Mouse (Mus musculus) midbrain, embryonic 11.5 days (tissue): ENCODE results near the gene Rad54l2. TPM values are rescaled to one million over a fixed set of nuclear protein-coding genes. Genes with fewer than 3 reads are reported as not detected.
A peak's percentile ranks its signal among the peaks of the same experiment; 100 is the strongest.

ENCODE experiments used
- ATAC-seq: fragments of 200-750 bp; cut with Nextera tagmentation; 2 replicates; pipeline ENCODE4 v1.8.0; 2017; ENCODE audit warnings: moderate TSS enrichment, moderate library complexity; ENCODE audit not compliant: low FRiP score
- DNase-seq: peaks from one replicate; pipeline ENCODE4 v3.0.0; 2015; ENCODE audit warnings: low spot score; ENCODE audit errors: missing footprints
- H3K27ac ChIP-seq: fragments of 300-500 bp; sonication (generic); 2 replicates; pipeline ENCODE4 v1.5.1; 2014; ENCODE audit warnings: low read depth, low read length
- H3K27me3 ChIP-seq: fragments of 300-500 bp; sonication (generic); 2 replicates; pipeline ENCODE4 v1.6.1; 2014; ENCODE audit warnings: mild to moderate bottlenecking, low read length, moderate library complexity, mixed read lengths; ENCODE audit not compliant: control insufficient read depth, insufficient read depth
- H3K36me3 ChIP-seq: fragments of 300-500 bp; sonication (generic); 2 replicates; pipeline ENCODE4 v1.6.1; 2014; ENCODE audit warnings: mild to moderate bottlenecking, low read length, moderate library complexity, mixed read lengths; ENCODE audit not compliant: control insufficient read depth, insufficient read depth
- H3K4me1 ChIP-seq: fragments of 300-500 bp; sonication (generic); 2 replicates; pipeline ENCODE4 v1.6.1; 2014; ENCODE audit warnings: low read length; ENCODE audit not compliant: control insufficient read depth, insufficient read depth
- H3K4me2 ChIP-seq: fragments of 300-500 bp; sonication (generic); 2 replicates; pipeline ENCODE4 v1.6.1; 2014; ENCODE audit warnings: mild to moderate bottlenecking, moderate library complexity
- H3K4me3 ChIP-seq: fragments of 300-500 bp; sonication (generic); 2 replicates; pipeline ENCODE4 v1.5.1; 2014; ENCODE audit warnings: low read depth, low read length
- H3K9ac ChIP-seq: fragments of 300-500 bp; sonication (generic); 2 replicates; pipeline ENCODE4 v1.6.1; 2014; ENCODE audit warnings: low read length
- H3K9me3 ChIP-seq: fragments of 300-500 bp; sonication (generic); 2 replicates; pipeline ENCODE4 v1.6.1; 2016; ENCODE audit warnings: low read length; ENCODE audit not compliant: control insufficient read depth
- WGBS: fragments of 180-500 bp; shearing (Covaris S2); extraction: QIAGEN DNeasy Blood & Tissue Kit; methylation state at CpG from one replicate; pipeline ENCODE4 v1.1.7; 2014; 5-methylcytosine and 5-hydroxymethylcytosine counted together
- polyA plus RNA-seq: library from polyadenylated mRNA; unstranded; fragments of >200 nt; fragmentation: Nextera tagmentation; extraction: Ambion mirVana; gene quantifications from 2 replicates; pipeline ENCODE4 v1.2.1, GENCODE M21; 2014

Rad54l2 gene
- polyA plus RNA-seq, 1 experiment from 2014 or later: 6.1 TPM

GRCm38 (mm10) chr9:106688834-106689233 is 100.2 kb downstream of the Rad54l2 start:
- no peak overlapping the region for H3K4me2 ChIP-seq
- no peak overlapping the region for H3K4me3 ChIP-seq

GRCm38 (mm10) chr9:106686983-106687650 is 101.9 kb downstream of the Rad54l2 start:
- Histone ChIP-seq H3K4me1 (peaks cover 9% of the 10 kb centered on the region; the same call in 1 of the 2 replicates), H3K27me3 (no peaks in the 10 kb centered on the region), H3K9ac (no peak overlapping the region), H3K36me3 (no peaks in the 10 kb centered on the region; the same call in 1 of the 2 replicates), H3K4me2 (no peak overlapping the region), H3K9me3 (no peaks in the 10 kb centered on the region), H3K4me3 (no peak overlapping the region), H3K27ac (no peak overlapping the region)
- DNase-seq (peak; percentile 96), ATAC-seq (peak; percentile 54)
- 39% methylated on average over 8 of the region's 8 CpGs for WGBS

More at GRCm38 (mm10) chr9:106688834-106689233, 100.2 kb downstream of the Rad54l2 start:
- 87% methylated on average over 8 of the region's 8 CpGs for WGBS
- Histone ChIP-seq H3K36me3 (peaks cover 11% of the 10 kb centered on the region), H3K9ac (no peak overlapping the region), H3K4me1 (peaks cover 9% of the 10 kb centered on the region; the same call in 1 of the 2 replicates), H3K9me3 (no peaks in the 10 kb centered on the region), H3K27me3 (no peaks in the 10 kb centered on the region), H3K27ac (no peak overlapping the region)
- DNase-seq: no peak
- ATAC-seq: no peak

DNA sequence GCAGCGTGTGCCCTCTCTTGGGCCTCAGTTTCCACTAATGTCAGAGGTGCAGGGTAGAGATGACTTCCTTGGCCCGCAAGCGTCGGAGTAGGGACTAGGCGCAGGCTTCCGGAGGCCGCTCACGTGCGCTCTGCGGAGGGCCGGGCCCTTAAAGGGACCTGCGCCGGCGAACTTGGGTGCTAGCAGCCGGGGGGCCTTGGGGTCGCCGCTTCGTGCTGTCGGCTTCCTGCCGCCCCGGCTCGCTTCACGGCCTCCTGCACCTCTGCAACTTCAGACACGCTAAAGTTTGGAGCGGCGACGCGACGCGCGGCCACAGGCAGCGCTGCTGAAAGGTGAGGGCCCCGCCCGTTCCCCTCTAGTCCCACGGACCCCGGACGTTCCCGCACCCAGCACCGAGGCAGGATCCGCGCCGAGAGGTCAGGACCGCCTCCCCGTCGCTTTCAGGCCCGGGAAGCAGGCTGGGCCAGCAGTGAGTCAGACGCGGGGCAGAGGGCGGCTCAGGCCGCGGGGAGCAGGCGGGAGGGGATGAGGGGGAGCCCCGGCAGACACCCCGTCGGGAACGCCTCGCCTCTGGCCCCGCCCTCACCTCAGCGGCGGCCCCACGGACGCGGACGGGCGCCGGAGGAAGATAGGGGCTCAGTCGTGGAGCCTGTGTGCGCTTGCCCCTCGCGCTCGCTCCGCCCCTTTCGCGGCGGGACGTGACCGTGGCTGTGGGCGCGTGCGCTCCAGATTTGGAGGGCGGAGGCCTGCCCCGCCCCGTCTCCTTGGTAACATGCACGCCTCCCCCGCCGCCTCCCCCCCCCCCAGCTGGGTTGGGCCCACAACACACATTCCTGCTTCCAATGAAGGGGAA is 103.5 kb downstream of the Rad54l2 start, which contains the start of gene Tex264:
Gene Tex264, minus strand, starts transcription at position 679 of the 853 bp plus-strand sequence.
- peak; percentile 95 for DNase-seq
- Histone ChIP-seq H3K27ac (no peak within 1 kb of the TSS; the same call in 1 of the 2 replicates), H3K9ac (peak within 1 kb of the TSS; percentile 77), H3K27me3 (no peaks in the 10 kb centered on the region), H3K4me1 (peaks cover 9% of the 10 kb centered on the region; the same call in 1 of the 2 replicates), H3K9me3 (no peaks in the 10 kb centered on the region), H3K4me3 (peak within 1 kb of the TSS; percentile 73), H3K4me2 (peak within 1 kb of the TSS; percentile 98), H3K36me3 (no peaks in the 10 kb centered on the region)
- WGBS: under 1% methylated on average over 75 of the region's 86 CpGs
- ATAC-seq: peak; percentile 86

DNA sequence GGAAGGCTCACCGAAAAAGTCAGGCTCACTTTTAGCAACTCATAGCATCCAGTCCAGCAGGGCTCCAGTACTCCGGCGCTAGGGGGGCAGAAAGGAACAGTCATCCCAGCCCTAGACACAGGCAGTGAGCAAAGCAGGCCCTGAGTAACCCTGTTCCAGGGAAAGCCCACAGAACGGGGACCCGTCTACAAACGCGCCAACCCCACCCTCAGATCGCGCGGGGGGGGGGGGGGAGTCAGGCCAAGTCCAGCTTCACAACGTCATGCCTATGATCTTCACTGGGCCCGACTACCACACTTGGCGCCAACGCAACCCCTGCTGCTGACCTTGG is 104.1 kb downstream of the Rad54l2 start:
- 0 out of 2 replicates have a peak, but pooled peaks have one; percentile 5 for ATAC-seq
- Histone ChIP-seq H3K9me3 (no peaks in the 10 kb centered on the region), H3K36me3 (no peaks in the 10 kb centered on the region), H3K4me2 (peak overlapping the region; percentile 98), H3K27me3 (no peaks in the 10 kb centered on the region), H3K4me3 (peak overlapping the region; percentile 73), H3K4me1 (peaks cover 9% of the 10 kb centered on the region; the same call in 1 of the 2 replicates), H3K27ac (no peak overlapping the region), H3K9ac (peak overlapping the region; percentile 77)
- 7% methylated on average over 9 of the region's 14 CpGs for WGBS
- peak; percentile 84 for DNase-seq

- no peaks in the 10 kb centered on the region for H3K36me3 ChIP-seq
- H3K9ac ChIP-seq: peak overlapping the region; percentile 77; the same call in 1 of the 2 replicates
- no peak overlapping the region for H3K27ac ChIP-seq
- no peaks in the 10 kb centered on the region for H3K9me3 ChIP-seq
- peaks cover 9% of the 10 kb centered on the region; the same call in 1 of the 2 replicates for H3K4me1 ChIP-seq
- ATAC-seq (no peak), DNase-seq (no peak)
- no peaks in the 10 kb centered on the region for H3K27me3 ChIP-seq
- H3K4me2 ChIP-seq: peak overlapping the region; percentile 98
- H3K4me3 ChIP-seq: peak overlapping the region; percentile 73
- WGBS: 76% methylated on average over 6 of the region's 6 CpGs
These were observed 104.7 kb downstream of the Rad54l2 start for GRCm38 (mm10) chr9:106684093-106684872.

DNA sequence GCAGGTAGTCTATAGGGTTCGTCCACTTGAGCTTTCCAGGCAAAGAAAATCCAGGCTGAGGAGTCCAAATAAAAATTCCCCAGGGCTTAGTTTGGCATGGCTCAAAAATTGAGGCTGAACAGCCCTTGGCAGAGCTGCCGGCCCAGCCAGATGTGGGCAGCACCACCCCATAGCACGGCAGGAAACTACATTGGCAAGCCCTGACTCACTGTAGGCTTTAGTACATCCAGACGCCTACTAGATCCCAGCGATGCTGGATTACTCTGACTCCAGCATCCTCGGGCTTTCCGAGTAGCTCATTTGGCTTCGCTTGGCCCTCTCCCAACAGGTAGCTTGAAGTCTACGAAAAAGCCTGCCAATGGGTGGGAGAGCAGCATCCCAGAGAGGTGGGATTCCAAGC is 108.0 kb downstream of the Rad54l2 start:
- DNase-seq: no peak

DNA sequence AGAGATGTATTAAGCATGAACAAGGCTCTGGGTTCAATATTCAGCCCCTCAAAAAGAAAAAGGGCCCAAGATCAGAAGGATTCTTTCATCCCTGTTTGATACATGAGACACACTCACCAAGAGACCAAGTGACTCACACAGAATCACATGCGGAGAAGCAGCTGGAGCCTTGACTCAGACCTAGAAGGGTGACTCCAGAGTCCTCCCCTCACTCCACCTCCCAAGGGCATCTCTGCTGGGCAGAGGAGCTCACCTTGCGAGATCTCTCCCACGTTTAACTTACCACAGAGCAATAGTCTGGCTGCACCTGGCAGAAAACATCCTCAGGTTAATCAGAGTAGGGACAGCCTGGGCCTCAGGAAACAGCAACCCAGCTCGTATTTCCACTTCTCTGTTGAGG is 110.8 kb downstream of the Rad54l2 start:
- no peak overlapping the region for H3K9ac ChIP-seq
- no peak for ATAC-seq

More for the DNA sequence above, 108.0 kb downstream of the Rad54l2 start:
- H3K27me3 ChIP-seq: no peaks in the 10 kb centered on the region
- H3K4me1 ChIP-seq: peaks cover 7% of the 10 kb centered on the region; the same call in 1 of the 2 replicates
- H3K9ac ChIP-seq: no peak overlapping the region
- H3K27ac ChIP-seq: no peak overlapping the region
- H3K36me3 ChIP-seq: no peaks in the 10 kb centered on the region; the same call in 1 of the 2 replicates
- no peak overlapping the region for H3K4me2 ChIP-seq
- no peaks in the 10 kb centered on the region for H3K9me3 ChIP-seq
- ATAC-seq: no peak
- no peak overlapping the region for H3K4me3 ChIP-seq
- WGBS: 91% methylated on average over 9 of the region's 9 CpGs

GRCm38 (mm10) chr9:106677702-106678101 is 111.3 kb downstream of the Rad54l2 start:
- Histone ChIP-seq H3K4me3 (no peak overlapping the region), H3K27ac (no peak overlapping the region), H3K4me2 (no peak overlapping the region), H3K4me1 (no peaks in the 10 kb centered on the region), H3K9me3 (no peaks in the 10 kb centered on the region), H3K36me3 (no peaks in the 10 kb centered on the region; the same call in 1 of the 2 replicates), H3K9ac (no peak overlapping the region), H3K27me3 (no peaks in the 10 kb centered on the region)
- ATAC-seq (no peak), DNase-seq (no peak)
- 93% methylated on average over 5 of the region's 5 CpGs for WGBS

More for the DNA sequence above, 110.8 kb downstream of the Rad54l2 start:
- H3K36me3 ChIP-seq: no peaks in the 10 kb centered on the region; the same call in 1 of the 2 replicates
- H3K27me3 ChIP-seq: no peaks in the 10 kb centered on the region
- no peak overlapping the region for H3K27ac ChIP-seq
- no peaks in the 10 kb centered on the region for H3K9me3 ChIP-seq
- 76% methylated on average over 4 of the region's 4 CpGs for WGBS
- H3K4me2 ChIP-seq: no peak overlapping the region
- H3K4me3 ChIP-seq: no peak overlapping the region
- DNase-seq: no peak
- no peaks in the 10 kb centered on the region for H3K4me1 ChIP-seq
